Mouse (Mus musculus) adrenal gland, postnatal 14 days (tissue): Measurements from ENCODE around the gene AW549877. TPM values are rescaled to one million over a fixed set of nuclear protein-coding genes. Genes with fewer than 3 reads are reported as not detected.

ENCODE experiments used
- DNase-seq: peaks from one replicate; pipeline ENCODE4 v3.0.0; 2021; ENCODE audit warnings: mixed read lengths
- total RNA-seq: library from RNA; stranded (reverse); gene quantifications from 2 replicates; pipeline ENCODE4 v1.2.3, GENCODE M21; 2021

The AW549877 gene
- total RNA-seq, 1 experiment from 2014 or later: 49.0 TPM

DNA sequence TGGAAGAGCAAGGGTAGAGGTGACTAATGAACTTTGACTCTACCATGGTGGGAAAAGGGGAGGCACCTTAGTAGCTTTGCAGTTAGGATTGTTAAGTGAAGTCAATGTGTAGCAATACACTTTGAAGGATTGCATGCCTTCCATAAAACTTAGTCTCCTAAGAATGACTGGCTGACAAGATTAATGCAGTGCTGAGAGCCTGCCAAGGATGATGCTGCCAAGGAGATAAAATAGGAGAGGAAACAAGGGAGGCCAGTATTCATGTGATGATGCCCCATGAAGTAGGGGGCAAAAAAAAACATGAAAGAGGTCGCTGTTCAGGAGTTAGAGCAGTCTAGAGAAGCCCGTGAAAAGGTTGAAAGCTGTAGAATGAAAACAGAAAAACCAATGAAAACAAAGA, 10.7 kb downstream of the AW549877 start:
- DNase-seq: peak; percentile 45

DNA sequence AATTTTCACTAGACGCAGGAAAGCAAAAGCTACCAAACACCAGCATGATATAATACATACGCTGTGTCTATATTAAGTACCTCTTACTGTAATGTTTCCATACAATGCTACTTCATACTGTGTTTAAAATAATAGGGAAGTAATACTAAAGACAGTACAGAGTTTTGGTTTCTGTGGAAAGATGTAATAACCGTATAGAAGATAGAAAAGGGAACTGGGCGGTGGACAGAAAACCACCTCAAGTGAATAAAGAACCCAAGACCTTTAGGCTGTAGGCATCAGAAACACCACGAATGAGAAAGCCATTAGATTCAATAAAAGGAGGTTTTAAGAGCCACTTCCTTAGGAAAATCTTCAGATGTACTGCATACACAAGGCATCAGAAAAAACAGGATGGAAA, 12.8 kb downstream of the AW549877 start:
- no peak for DNase-seq

GRCm38 (mm10) chr15:3979871-3980270, 15.7 kb downstream of the AW549877 start:
- DNase-seq: no peak

DNA sequence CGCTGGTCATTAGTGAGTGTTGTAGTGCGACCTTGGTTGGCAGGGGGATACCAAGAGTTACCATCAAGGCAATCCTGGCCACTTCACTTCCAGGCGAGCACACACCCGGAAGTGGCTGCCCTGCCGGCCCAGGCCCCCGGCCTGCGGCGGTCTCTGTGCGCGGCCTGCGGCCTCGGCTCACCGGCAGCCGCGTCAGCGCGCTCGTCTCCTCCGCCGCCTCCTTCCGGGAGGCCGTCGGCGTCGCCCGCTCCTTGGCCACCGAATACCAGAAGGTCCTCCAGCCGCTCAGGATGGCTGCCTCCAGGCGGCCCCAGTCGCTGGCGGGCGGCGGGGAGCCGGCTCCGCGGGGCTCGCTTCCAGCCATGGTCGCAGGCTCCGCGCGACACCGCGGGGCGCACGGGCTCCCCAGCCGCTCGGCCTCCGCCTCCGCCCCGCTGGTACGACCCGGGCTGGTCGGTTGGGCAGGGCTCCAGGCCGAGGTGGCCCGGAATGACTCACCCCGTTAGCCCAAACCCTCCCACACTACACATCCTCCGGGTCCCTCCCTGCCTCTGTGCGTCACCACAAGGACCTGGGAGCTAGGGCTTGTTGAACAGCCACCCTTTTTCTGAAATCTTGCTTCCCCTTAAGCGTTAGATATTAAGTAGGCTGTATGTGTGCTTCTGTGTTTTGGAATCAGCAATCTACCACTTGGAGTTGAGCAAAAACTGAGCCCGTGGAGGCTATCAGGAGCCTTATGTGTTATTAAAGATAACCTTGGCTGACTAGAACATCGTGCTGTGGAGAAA, 16.3 kb downstream of the AW549877 start, which contains the start of gene Fbxo4:
Fbxo4 (minus strand) TSS at position 513 of the 788 bp plus-strand sequence.
- DNase-seq: peak; percentile 94

DNA sequence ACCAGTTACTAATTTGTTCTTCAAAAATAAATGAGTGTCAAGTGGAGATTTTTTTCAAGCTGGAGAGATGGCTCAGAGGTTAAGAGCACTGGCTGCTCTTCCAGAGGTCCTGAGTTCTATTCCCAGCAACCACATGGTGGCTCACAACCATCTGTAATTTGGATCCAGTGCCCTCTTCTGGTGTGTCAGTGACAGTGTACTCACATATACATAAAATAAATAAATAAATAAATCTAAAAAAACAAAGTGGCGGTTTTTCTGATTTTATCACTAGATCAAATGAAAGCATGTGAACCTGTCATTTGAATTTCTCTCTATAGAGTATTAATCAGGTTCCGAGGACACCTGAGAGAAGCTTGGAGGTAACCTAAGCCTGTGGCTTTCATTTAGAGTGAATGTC, 17.3 kb downstream of the AW549877 start:
- no peak for DNase-seq

DNA sequence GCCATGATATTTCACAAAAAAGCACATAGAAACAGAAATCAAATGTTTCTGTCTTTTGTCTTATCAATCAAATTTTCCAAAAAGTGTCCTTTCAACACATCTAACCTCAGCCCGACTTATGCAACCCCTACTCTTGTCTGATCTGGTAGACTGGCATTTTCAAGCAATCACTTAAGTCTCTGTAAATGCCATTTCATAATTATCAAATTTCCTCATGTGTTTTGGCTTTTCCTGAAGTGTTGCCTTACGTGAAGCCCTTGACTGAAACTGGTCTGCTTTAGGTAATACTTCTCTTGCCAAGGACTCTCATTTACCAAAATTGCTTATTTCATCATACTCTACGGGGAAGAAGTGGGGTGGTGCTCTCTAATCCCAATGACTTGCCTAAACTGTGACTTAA, 22.2 kb downstream of the AW549877 start:
- no peak for DNase-seq

DNA sequence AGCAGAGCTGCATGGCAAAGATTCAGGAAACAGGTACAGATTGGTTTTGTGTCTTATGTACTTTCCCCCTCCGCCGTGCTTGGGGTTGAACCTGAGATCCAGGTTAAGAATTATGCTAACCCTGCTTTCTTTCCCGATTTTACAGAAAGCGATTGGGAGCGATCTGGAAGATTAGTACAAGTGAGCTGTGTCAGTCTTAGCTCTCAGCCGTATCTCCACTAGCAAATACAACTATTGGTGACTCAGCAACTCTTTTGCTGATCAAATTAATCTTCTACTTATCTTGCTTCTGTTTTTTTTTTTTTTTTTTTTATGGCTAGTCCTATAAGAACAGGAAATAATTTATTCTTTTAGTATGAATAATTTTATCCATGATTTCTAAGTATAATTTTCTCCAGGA, 25.4 kb downstream of the AW549877 start:
- DNase-seq: no peak

GRCm38 (mm10) chr15:3969743-3970142, 25.8 kb downstream of the AW549877 start:
- no peak for DNase-seq

- DNase-seq: peak; percentile 50
These were observed 33.3 kb downstream of the AW549877 start for GRCm38 (mm10) chr15:3962251-3962650.

DNA sequence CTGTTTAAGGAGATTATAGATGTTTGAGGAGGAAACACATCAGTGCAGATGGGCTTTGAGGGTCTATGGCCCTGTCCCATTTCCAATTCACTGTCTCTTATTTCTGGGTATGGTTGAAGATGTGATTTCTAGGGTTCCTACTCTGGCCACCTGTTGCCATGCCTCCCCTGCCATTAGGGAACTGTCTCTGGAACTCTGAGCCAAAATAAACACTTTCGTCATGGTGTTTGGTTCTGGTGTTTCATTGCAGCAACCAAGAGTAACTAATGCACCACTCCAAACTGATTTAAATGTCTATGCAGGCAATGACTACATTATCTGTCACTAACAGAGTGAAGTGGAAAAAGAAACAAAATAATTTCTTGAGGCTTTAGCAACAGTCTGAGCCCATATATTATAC, 35.5 kb downstream of the AW549877 start:
- DNase-seq: no peak

GRCm38 (mm10) chr15:3957982-3958381, 37.6 kb downstream of the AW549877 start:
- DNase-seq: peak; percentile 68

DNA sequence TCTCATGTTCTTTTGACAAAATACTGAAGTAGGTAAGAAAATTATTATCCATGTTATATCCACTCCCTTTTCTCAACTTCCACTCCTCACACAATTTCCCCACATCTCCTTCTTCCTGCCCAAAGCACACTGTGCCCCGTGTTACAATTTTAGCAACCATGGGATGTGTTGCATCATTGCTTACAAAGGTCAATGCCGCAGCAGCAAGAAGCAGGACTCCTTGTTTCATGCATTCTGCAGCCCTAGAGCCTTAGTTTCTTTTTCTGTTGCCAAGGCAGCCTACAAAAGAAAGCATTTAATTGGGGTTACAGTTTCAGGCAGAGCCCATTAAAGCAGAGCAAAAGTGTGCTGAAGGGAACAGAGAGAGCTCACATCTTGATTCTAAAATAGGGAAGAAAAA, 40.6 kb downstream of the AW549877 start:
- DNase-seq: peak; percentile 36

DNA sequence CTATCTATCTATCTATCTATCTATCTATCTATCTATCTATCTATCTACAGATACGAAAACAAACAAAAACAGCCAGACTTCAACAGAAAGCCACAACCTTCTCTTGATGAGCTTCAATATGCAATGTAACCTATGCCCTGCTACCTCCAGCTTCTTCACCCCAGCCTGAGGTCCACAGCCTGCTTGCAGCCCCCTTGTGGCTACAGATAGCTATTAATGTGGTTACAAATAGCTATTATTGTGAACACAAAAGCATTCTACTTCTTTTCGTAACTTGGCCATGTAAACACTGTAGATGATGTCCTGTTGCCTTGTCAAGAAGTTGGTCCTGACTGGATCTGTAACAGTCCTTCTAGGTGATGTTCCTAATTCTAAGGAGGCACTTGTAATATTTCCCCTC, 57.4 kb downstream of the AW549877 start:
- no peak for DNase-seq

DNA sequence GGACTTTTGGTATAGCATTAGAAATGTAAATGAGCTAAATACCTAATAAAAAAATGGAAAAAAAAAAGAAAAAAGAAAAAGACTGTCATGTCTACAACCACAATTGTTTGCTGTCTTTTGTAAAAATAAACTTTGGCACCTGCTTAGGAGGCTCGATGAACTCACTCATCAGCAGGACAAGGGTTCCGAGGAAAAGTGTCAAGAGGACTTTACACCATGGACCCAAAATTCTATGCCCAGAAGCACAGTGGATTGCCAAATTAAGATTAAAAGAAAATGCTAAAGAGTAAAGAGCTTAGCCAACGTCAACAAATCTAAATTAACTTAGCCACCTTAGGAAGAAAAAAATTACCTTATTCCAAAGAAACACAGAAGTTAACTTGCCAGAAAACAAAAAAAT, 59.5 kb downstream of the AW549877 start:
- no peak for DNase-seq

GRCm38 (mm10) chr15:3933466-3933865, 62.1 kb downstream of the AW549877 start:
- DNase-seq: no peak

Other genes with a start within 250 kb of the AW549877 start
- 16.7 and 18.4 TPM in 2 replicates for gene Fbxo4, start 16.2 kb downstream of the AW549877 start, total RNA-seq
- gene Oxct1, start 30.6 kb upstream of the AW549877 start, total RNA-seq: 162 and 172 TPM in 2 replicates